Mouse (Mus musculus) small intestine, adult 2 months (tissue): ENCODE results near the gene Dhx34.

Source experiments
- CTCF ChIP-seq: fragments of 200-500 bp; IDR thresholded peaks from 2 replicates; pipeline ENCODE4 v1.5.1; 2012; ENCODE audit warnings: low read depth, mild to moderate bottlenecking, control low read depth, inconsistent platforms, low read length, moderate library complexity, mixed read lengths; ENCODE audit not compliant: insufficient replicate concordance, insufficient read length; ENCODE audit errors: extremely low read depth
- POLR2A ChIP-seq: fragments of 200-500 bp; IDR thresholded peaks from 2 replicates; pipeline ENCODE4 v1.6.1; 2012; ENCODE audit warnings: low read depth, mild to moderate bottlenecking, control low read depth, inconsistent platforms, low read length, moderate library complexity

DNA sequence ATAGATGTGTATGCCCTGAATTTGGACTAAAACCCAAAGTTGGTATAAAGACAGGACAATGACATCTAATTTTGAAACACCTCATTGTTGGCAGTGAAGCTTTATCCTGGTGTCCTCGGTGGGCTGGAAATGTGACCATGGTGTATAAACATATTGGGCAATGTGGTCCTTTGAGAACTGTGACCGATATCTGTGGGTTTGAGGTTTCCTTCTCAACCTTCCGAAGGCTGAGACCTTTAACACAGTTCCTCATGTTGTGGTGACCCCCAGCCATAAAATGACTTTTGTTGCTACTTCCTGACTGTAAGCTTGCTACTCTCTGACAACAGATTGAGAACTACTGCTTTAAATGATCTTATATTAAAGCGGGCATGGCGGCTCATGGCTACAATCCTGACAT, 28.9 kb upstream of the Dhx34 start:
- TF ChIP-seq CTCF (no peak), POLR2A (no peak)
